Mouse (Mus musculus) activated CD4-positive, CD25-positive, alpha-beta regulatory T cell, adult 4 months (primary cell): Measurements from ENCODE around the gene A430078G23Rik. TPM values are rescaled to one million over a fixed set of nuclear protein-coding genes. Genes with fewer than 3 reads are reported as not detected.

Source experiments
- ATAC-seq: one replicate; pipeline ENCODE4 v1.8.0; 2017
- polyA plus RNA-seq, 2 experiments: library from polyadenylated mRNA; unstranded; fragments of 100-300 nt; shearing (Covaris generic); gene quantifications; one replicate each; pipeline ENCODE4 v1.2.1; 2017

A430078G23Rik gene
- polyA plus RNA-seq, 2 experiments from 2014 or later: 33.8 to 34.2 TPM

DNA sequence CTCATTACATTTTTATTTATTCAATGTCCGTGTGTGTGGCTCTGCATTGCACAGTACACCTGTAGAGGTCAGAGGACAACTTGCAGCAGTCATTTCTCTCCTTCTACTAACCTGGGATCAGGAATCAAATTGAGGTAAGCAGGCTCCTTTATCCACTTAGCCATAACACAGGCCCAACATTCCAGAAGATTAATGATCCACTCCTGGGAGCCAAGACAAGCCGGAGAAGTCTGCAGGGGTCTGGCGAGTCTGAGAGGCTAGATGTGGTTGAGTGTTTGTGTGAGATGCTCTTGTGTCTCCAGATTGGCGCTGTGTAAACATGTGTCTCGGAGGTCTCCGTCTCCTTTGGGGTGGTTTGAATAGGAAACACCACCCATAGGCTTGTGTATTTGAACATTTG, 2.5 kb upstream of the A430078G23Rik start:
- ATAC-seq: no peak

DNA sequence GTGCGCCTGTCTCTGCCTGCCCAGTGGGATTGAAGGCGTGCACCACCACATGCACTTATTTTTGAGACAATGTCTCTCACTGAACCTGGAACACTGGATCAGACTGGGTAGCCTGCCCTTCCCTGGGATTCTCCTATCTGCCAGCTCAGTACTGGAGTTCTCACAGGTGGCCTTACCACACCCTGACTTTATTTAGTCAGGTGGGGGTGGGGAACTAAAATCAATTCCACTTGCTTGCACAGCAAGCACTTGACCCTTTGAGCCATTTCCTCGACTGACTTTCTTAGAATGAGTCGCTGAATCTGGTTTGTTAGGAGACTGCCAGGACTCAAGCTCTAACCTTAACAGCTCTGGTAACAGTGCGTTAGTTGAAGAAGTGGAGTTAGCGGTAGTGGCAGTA, 500 bp upstream of the A430078G23Rik start:
- no peak for ATAC-seq

DNA sequence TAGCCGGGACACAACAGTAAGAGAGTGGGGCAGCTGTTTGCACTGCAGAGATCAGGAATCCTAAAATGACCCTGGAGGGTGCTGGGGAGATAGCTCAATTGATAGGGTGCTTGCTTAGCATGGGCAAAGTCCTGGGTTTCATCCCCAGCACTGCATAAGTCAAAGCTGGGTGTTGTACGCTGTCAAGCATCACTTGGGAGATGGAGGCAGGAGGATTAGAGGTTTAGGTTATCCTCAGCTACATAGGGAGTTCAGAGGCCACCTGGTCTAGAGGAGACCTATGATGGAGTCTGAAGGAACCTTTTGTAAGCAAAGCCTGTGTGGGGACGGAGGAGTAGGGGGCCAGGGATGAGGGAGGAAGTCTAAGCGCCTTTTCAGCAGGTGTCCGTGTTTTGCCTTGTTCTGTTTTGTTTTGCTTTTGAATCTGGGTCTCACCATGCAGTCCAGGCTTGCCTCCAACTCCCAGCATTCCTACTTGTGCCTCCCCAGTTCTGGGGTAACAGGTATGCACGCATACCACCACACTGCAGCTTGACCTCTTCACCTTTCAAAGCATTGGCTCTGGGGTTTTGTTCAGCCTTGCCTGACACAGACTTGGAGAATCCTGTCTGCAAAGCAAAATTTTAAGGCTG, 712 bp downstream of the A430078G23Rik start:
- no peak for ATAC-seq

DNA sequence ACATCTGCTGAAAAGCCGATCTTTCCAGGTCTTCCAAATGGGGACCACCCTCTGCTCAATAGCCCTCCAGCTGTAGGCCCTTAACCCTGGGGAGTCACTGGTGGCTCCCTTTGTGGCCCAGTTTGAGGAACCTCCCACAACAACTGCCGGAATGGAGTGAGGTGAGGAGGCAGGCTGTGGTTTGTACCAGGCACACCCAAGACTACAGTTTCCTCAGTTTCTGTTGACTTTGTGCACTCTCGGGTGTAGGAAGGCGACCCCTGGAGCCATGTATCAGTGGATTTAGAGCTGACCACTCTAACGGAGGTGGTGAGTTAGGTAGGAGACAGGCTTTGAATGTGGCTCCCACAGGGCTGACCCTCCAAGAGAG, 1.2 kb downstream of the A430078G23Rik start:
- peak; percentile 18 for ATAC-seq

DNA sequence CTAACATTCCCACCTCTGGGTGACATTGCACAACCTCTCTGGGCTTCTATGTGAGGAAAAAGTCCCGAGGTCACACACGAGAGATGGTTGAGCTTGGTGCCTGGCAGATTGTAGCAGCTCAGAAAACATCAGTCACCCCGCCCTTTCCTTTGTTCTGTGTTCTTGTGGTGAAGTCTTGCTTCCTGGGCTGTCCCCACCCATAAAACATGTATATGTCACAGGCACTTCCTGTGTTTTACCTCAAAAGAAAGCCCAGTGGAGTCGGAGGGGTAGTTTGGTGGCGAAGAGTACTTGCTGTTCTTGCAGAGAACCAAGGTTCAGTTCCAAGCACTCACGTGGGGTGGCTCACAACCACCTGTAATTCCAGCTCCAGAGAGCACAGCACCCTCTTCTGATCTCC, 2.4 kb downstream of the A430078G23Rik start:
- peak; percentile 82 for ATAC-seq

DNA sequence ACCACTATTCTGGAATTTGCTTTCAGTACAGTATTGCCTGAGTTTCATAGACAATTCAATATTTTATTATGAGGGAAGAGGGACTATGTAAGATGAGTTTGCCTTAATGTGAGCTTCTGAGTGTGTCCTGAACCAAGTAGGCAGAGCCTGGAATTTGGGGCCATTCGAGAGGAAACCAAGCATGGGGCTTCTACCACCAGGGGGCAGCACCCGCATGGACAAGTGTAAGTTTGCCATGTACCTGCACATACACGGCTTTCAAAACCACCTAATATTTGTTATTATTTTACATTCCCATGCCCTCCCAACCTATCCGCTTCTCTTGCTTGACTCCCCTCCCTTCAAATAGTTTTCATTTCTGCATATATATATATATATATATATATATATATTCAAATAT, 4.8 kb downstream of the A430078G23Rik start:
- ATAC-seq: no peak

DNA sequence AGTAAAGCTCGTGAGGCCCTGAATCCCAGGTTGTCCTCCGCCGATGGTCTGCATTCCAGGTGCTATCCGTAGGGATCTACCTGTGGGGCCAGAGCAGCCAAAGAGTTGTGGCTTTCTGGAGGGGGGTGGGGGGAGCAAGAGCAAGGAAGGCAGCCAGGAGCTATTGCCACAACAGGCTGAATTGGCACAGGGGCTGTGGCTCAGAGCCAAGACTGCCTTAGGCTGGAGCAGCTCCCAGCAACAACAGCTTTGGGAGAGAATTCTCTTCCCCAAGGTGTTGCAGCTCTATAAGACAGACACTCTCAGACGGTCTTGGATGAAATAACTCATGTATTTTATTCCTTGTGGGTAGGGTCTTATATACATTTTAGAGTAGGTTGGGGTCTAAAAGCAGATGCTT, 13.9 kb downstream of the A430078G23Rik start:
- ATAC-seq: no peak

DNA sequence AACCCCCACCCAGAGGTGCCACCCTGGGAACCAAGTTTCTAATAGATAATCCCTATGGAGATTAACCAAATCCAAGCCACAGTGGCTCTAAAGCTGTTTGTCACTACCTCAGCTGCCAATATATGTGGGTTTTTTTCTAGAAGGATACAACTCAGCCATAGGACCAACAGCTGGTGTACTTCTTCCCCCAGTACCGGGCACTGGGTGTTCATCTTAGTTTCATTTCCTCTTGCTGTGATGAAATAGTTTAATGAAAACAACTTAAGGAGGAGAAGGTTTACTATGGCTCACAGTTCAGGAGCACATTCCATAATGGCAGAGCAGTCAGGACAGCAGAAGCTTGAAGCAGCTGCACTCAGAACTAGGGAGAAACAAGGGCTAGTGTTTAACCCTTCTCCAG, 14.9 kb downstream of the A430078G23Rik start:
- ATAC-seq: no peak

DNA sequence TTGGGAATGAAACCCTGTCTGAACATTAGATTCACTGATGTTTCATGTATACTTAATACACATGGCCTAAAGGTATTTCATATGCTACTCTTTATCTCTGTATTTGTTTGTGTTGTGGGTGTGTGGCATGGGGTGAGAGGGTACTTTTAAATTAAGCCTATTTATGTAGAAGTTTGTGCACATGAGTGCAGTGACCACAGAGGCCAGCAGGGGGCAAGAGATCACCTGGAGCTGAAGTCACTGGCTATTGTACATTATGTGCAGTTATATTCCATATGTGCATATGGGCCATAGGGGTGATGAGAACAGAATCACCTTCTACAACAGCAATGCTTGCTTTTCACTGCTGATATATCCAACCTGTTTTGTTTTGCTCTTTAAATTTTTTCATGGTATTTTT, 22.5 kb downstream of the A430078G23Rik start:
- ATAC-seq: no peak

DNA sequence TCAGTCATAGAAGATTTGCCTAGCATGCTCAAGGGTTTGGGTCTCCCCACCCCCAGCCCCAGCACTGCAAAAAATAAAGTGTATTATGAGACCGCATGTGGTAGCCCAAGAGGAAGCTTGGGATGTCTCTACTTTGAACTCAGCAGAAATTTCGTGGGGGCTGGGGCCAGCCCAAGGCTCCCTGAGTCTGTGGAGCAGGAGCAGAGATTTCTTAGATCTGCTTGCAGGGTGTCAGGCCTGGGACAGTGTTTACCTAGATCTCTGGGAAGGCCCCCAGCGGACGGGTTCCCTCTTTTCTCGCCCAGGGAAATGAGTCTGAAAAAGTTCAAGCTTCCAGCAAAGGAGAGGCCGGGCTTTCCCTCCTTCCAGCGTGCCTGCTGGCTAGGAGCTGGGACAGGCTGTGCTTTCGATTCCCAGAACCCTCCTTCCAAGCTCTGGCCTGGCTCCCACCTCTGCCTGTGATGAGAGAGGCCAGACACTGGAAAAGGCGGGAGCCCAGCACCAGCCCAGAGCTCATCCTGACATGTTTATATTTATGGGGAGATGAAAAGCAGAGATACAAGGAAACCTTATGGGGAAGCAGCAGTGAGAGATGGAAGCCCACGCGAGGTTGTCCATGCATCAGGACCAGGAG, 23.5 kb downstream of the A430078G23Rik start:
- no peak for ATAC-seq

DNA sequence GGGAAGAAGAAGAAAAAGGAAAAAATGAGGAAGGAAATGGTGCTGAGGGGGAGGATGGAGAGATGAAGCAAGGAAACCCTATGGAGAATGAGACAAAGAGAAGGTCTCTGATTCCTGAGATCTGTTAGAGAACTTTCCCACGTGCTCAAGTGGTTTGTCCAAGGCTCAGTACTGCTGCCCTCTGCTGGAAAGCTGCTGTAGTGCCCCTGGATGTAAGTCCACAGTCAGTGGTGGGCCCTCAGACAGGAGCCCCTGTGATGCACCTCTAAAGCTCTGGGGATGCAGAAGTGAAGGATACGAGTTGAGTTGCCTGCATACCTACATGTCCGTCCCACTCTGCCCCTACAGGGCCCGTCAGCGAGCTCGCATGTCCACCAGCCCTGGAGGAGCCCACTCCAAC, 34.1 kb downstream of the A430078G23Rik start:
- peak; percentile 73 for ATAC-seq

DNA sequence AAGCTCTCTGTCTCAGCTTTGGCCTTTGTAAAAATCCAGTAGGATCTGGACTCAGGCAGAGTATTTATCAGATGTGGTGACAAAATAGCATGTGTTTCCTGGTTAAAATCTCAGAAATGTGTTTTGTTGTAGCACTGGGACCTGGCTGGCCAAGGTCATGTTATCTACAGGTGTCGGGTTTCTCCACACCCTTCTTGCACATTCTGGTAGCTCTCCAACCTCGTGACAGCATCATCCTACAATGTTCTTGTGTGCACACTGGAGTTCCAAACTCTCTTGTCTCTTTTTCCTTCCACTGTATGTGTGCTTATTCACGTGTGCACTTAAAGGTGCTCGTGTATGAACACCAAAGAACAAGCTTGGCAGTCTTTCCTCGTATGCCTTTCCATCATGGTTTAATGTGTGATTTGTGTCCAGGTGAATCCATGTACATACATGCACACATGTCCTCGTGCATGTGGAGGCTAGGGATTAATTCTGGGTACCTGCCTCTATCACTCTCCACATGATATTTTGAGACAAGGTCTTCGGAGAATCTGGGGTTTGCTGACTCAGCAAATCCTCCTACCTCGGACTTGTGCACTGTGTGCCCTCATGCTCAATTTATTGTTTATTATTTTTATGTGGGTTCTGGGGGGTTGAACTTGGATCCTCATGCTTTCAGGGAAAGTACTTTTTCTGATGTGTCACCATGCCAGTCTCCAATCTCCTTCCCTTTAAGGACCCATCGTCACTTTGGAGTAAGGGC, 35.5 kb downstream of the A430078G23Rik start:
- ATAC-seq: no peak

DNA sequence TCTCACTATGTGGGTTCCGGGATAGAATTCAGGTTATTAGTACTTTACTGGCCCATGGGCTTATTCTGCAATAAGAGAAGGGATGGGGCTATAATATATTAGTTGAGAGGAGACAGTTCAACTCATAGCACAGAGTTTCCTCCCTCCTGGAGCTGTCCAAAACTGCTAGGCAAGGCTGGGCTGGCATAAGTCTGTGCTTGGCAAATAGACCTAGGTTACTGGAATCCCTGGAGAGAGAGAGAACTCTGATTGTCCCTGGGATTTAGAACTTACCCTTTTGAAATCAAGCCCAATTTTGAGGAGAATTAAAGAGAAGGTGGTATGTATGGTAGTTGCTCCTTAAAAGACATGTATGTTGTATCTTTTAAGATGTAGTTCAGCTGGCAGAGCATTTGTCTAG, 36.3 kb downstream of the A430078G23Rik start:
- no peak for ATAC-seq

DNA sequence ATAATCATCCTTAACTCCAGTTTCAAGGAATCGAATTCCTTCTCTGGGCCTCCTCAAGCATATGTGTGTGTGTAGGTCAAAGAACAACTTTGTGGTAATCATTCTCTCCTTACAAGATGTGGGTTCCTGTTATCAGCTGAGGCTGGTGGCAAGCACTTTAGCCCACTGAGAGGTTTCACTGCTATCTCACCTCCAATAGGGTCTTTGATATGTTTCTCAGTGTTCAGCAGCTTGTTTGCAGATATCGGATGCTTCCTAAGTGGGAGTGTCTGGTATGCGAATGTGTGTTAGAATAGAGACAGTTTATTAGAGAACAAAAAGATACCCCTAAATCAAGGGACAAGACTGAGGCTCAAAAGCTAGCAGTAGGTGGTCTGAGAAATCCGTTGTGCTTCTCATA, 39.1 kb downstream of the A430078G23Rik start:
- ATAC-seq: no peak

DNA sequence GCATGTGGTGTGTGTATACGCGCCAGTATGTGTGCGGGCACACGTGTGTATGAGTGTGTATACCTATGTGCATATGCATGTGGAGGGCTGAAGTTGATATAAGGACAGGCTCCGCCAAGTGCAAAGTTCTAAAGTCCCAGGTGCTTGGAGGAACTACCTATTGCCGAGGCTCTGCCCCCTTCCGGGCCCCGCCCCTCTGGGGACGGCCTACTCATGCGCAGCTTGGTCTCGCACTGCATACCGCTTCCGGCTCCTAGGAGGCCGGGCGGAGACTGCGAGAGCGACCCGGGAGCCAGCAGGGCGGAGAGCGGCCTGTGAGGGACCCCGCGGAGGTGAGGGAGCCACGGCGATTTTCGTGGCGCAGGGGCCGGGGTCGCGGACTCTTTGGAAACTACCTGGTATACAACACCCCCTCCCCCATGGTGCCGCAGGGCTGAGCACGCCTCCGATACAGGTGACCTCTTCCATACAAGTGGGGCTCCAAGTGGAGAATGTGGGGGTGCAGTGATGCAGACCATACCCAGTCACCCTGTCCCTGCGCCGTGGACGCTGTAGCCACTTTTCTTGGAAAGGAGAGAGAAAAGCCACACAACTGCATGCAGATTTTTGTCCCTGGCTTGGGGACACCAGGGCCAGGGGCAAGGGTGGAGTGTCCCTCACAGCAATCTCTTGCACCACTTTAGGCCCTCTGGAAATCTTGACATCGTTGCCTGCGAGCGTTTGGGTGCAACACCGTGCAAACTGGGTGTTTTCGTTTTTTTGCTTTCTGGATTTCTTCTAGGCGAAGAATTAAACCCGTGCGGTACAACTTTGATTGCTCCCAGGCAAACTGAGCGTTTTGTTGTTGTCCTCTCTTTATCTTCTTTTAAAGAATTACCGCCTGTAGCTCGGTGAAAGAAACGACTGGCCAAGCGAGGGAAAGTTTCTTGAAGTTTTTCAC, 39.8 kb downstream of the A430078G23Rik start, which contains the start of gene Arhgef18:
Gene Arhgef18 (plus strand): TSS at position 236 of the 940 bp plus-strand sequence.
- no peak for ATAC-seq

DNA sequence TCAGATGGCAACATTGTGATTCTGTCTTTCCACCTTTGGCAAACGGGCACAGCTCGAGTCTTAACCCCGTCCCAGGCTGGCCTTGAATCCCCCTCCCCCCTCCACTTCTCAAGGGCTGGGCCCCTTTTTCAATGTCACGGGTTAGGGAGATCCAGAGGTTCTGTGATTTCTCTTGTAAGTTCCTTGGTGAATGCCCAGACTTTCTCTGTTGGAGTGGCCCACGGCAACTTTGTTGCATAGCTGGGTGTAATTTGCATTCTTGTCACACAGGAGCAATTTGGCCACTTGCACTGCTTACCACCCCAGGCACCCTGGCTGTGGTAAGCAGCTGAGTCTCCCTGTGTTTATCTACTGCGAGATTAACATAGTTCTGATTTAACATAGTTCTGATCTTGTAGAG, 41.4 kb downstream of the A430078G23Rik start:
- ATAC-seq: no peak

DNA sequence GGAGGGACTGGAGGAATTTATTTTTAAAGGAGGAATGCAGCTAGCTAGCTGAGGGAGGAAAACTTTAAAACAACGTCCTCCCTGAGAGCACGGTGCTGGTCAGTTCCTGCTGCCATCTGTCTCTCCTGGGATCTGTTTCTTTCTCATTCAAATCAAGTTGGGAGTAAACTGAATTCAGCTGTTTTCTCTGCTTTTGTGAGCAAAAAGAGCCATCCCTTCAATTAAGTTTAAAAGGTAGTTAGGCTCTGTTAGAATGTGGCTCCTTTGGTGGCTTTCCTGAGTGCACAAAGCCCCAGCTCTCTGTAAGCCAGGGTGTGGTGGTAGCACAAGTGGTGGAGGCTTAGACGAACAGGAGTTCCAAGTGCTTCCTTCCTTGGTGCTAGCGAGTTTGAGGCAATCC, 42.0 kb downstream of the A430078G23Rik start:
- no peak for ATAC-seq

DNA sequence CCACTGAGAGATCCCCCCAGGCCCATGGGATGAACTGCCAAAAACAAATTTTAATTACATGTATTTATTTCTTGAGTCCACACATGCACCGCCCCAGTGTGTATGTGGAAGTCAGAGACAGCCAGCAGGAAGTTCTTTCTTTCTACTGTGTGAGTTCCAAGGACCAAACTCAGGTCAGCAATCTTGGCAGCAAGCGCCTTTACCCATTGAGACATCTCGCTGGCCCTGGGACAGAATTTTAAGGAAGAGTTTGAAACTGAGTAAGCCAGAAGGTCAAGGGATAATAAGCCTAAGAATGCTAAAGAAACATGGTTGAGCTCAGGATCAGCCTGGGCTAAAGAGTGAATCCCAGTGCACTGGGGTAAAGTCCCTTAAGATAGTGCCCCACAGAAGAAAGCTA, 44.4 kb downstream of the A430078G23Rik start:
- no peak for ATAC-seq

DNA sequence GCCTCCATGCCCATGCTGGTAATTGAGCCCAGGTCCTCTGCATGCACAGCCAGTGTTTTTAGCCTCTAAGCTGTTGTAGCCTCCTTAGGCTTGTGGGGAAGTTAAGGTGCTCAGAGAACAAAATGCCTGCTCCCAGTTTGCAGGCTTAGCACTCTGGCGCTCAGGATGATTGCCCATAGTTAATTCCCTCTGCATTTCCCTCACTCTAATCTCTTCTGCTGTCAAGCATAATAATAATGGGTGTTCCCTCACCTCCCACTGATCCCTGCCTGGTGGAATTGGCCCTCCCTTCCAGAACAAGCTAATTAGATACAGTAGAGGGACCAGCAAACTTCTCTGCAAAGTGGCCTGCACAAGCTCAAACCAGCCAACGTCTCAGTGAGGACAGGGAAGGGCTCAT, 47.3 kb downstream of the A430078G23Rik start:
- no peak for ATAC-seq

DNA sequence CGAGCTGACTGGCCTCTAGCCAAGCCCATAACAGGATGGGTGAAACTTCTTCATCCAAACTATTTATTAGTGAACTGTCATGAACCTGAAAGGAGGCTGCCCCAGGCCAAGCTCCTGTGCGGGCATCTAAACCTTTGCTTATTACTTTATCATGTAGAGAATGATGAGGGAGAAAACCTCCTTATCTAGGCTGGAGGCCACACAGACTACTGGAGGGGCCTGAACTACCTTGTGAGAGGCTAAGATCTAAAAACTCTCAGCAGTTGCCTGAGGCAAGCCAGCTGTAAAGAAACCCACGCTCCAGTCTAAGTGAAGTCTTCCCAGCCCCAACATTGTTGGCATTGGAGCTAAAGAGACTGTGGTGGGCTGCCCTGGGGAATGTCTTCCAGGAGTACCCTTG, 54.2 kb downstream of the A430078G23Rik start:
- ATAC-seq: no peak

DNA sequence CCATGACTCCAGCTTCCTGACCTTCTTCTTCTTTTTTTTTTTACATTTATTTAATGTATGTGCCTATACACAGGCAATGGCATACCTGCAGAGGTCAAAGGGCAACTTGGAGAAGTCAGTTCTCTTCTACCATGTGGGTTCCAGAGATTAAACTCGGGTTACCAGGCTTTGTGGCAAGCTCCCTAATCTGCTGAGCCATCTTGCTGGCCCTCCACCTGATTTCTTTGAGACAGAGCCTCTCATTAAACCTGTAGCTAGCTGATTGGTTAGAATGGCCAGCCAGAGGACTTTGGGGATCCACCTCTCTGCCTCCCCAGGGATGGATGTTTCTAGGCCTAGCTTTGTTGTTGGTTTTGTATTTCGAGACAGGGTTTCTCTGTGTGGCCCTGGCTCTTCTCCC, 57.9 kb downstream of the A430078G23Rik start:
- no peak for ATAC-seq

DNA sequence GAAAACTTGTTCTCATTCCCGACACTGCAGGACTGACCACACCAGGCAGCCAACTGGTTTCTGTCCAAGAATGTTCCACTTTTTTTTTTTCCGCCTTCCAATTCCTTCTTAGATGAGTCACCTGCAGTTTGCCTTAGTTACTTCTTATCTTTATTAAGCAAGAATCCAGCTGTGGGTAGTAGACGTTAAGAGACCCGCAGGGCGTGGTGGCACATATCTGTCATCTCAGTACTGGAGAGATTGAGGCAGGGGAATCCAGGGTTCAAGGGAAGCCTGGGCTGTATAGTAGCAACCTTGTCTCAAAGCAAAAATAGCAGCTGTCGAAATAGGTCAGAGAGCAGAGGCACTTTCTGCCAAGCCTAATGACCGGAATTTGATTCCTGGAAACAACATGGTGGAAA, 58.7 kb downstream of the A430078G23Rik start:
- ATAC-seq: no peak

DNA sequence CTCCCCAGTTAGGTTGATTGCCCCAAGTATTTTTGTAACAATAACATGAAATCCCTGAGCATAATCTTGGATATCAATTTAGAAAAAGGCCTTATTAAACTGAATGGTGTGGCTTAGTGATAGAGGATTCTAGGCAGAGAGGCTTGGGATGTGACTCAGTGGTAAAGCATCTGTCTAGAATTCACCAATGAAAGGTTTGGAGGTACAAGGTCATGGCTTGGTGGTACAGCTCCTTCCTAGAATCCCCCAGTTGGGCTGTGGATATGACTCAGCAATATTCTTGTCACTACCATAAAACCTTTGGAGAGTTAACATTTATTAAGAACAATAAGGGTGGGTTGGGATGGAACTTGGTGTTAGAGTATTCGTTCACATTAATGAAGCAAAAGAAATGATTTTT, 59.6 kb downstream of the A430078G23Rik start:
- no peak for ATAC-seq
